In the genomic region with DNA sequence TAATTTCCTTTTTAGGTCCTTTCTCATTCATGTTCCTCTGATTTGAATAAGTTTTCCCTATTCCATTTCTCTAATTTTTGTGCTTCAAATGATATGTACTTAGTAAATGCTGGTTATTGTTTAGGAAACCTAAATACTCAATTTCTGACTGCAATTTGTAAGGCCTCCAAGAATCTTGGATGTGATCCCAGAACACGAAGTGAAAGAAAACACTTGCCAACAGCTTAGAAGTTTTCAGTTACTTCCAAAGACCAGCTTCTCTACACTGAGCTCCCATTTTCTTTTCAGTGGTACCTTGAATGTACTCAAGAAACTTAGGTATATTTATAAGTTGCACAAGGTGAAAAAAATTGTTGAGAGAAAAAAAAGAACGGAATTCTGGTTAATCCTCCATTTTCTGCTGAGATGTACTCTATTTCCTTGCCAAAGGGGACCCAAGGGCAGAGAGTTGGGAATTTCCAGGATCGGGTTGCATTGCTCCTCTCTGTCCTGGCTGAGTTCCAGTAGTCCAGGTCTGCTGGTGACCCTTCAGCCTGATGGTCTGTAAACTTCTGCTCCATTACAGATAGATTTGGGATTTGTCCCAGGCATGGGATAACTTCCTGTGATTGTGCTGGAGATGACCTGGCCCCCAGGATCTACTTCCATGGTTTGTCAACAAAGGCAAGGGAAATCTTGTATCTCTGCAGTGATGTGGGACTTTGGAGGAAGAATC, we compare ENCODE assay signal across 8 mouse cellular contexts. TPM values are rescaled to one million over a fixed set of nuclear protein-coding genes. Genes with fewer than 3 reads are reported as not detected.
DNase-seq lines count a peak whose midpoint lies in the region; ATAC-seq and TF ChIP-seq lines count a peak whose summit lies in the region.

No protein-coding gene starts in this region.

- no peak overlapping the region for H3K9ac ChIP-seq in stomach, embryonic 15.5 days

- H3K36me3 ChIP-seq in kidney, adult 2 months (ENCODE audit: control insufficient read depth, insufficient read depth, low read length), result no peaks in the 10 kb centered on the region
- H3K36me3 ChIP-seq in stomach, embryonic 15.5 days, result no peaks in the 10 kb centered on the region

- no peak overlapping the region for H3K4me2 ChIP-seq in stomach, embryonic 15.5 days

- 8% methylated on average over 3 of the region's 3 CpGs for WGBS in kidney, adult 2 months
- 38% methylated on average over 3 of the region's 3 CpGs for WGBS in stomach, embryonic 15.5 days

- peak overlapping the region; percentile 55 for H3K4me3 ChIP-seq in gastrocnemius, adult 2 months
- no peak overlapping the region for H3K4me3 ChIP-seq in kidney, adult 2 months (ENCODE audit: insufficient read depth, low read depth, low read length)
- no peak overlapping the region for H3K4me3 ChIP-seq in stomach, embryonic 15.5 days (replicated peaks)

- no peak for TF ChIP-seq POLR2A in kidney, adult 2 months (IDR thresholded peaks at IDR 0.05; ENCODE audit: low read depth, low read length)

- intact Hi-C loops in gastrocnemius, adult 2 months (cut with DNase I), result no loop called here

- no peak for ATAC-seq in stomach, embryonic 15.5 days (ENCODE audit: insufficient read depth, low FRiP score, low read depth)
- no peak for ATAC-seq in megakaryocyte-erythroid progenitor cell, adult 5-6 weeks (replicated peaks; ENCODE audit: low FRiP score, low TSS enrichment, poor library complexity, severe bottlenecking)

- no peak for TF ChIP-seq CTCF in gastrocnemius, adult 2 months (IDR thresholded peaks at IDR 0.05)
- no peak for TF ChIP-seq CTCF in kidney, adult 2 months (conservative IDR thresholded peaks at IDR 0.05; ENCODE audit: insufficient read depth, insufficient read length, low read depth, low read length)

- peaks cover 3% of the 10 kb centered on the region; the same call in 1 of the 2 replicates for H3K4me1 ChIP-seq in kidney, adult 2 months (ENCODE audit: control insufficient read depth, insufficient read depth, low read length)
- no peaks in the 10 kb centered on the region for H3K4me1 ChIP-seq in stomach, embryonic 15.5 days

- H3K9me3 ChIP-seq in stomach, embryonic 15.5 days, result no peaks in the 10 kb centered on the region

- no peaks in the 10 kb centered on the region for H3K27me3 ChIP-seq in kidney, adult 2 months (replicated peaks; ENCODE audit: control insufficient read depth, insufficient read depth, low read length)
- H3K27me3 ChIP-seq in stomach, embryonic 15.5 days (replicated peaks), result no peaks in the 10 kb centered on the region

- peak; percentile 2 for DNase-seq in ovary, adult 18-20 months (ENCODE audit: low spot score)
- no peak for DNase-seq in ovary, postnatal 10 days (ENCODE audit: low spot score)
- no peak for DNase-seq in gastrocnemius, adult 2 months
- DNase-seq in kidney, adult 2 months, result peak; percentile 76
- DNase-seq in retina, embryonic 14.5 days (ENCODE audit: low spot score), result no peak
- no peak for DNase-seq in cerebellum, adult 9-10 months

- H3K27ac ChIP-seq in gastrocnemius, adult 2 months, result peak overlapping the region; percentile 60
- H3K27ac ChIP-seq in kidney, adult 2 months (ENCODE audit: insufficient read depth, low read depth, low read length), result peak overlapping the region; percentile 9
- H3K27ac ChIP-seq in stomach, embryonic 15.5 days, result 0 out of 2 replicates have a peak overlapping the region, but pooled peaks have one; percentile 31

RNA-seq across cellular contexts. Expression of gene Gab3, which starts 38.2 kb away (rescaled TPM):
- under 1 TPM; 0.47 to 0.64 TPM for total RNA-seq in gastrocnemius, adult 2 months (2021)
- polyA plus RNA-seq in kidney, adult 2 months (2012; rRNA removed), result 0.43 and 0.66 TPM in 2 replicates
- polyA plus RNA-seq in stomach, embryonic 15.5 days (2015; fragmentation: Nextera tagmentation; extraction: Ambion mirVana), result 2.7 and 3.0 TPM in 2 replicates
- 2.6 and 8.9 TPM in 2 replicates for total RNA-seq in megakaryocyte-erythroid progenitor cell, adult 5-6 weeks (2014; fragmentation: Nextera tagmentation)
- 3.1 and 3.3 TPM in 2 replicates for total RNA-seq in megakaryocyte-erythroid progenitor cell, adult 5-6 weeks (2017)

RNA-seq across cellular contexts. Expression of gene Dkc1, which starts 48.6 kb away (rescaled TPM):
- 10 to 100 TPM; 28.6 to 29.2 TPM for total RNA-seq in gastrocnemius, adult 2 months (2021)
- 8.2 and 10.8 TPM in 2 replicates for polyA plus RNA-seq in kidney, adult 2 months (2012; rRNA removed)
- 111 and 137 TPM in 2 replicates for polyA plus RNA-seq in stomach, embryonic 15.5 days (2015; fragmentation: Nextera tagmentation; extraction: Ambion mirVana)
- total RNA-seq in megakaryocyte-erythroid progenitor cell, adult 5-6 weeks (2014; fragmentation: Nextera tagmentation), result 191 and 232 TPM in 2 replicates
- total RNA-seq in megakaryocyte-erythroid progenitor cell, adult 5-6 weeks (2017), result 488 and 519 TPM in 2 replicates

Comparison
In these comparisons a context has a peak if more than half of its experiments do, and no peak if none do; other contexts are left out.
1. DNase-seq: peak in ovary, adult 18-20 months (single experiment) and kidney, adult 2 months (single experiment); none in ovary, postnatal 10 days (single experiment), gastrocnemius, adult 2 months (single experiment), retina, embryonic 14.5 days (single experiment) and cerebellum, adult 9-10 months (single experiment).
2. H3K27ac ChIP-seq: peak in every context shown above with its lines; median percentile 60 in gastrocnemius, adult 2 months; 31 in stomach, embryonic 15.5 days; 9 in kidney, adult 2 months.
3. RNA of gene Dkc1, which starts 48.6 kb away (total RNA-seq): 191 to 519 TPM in megakaryocyte-erythroid progenitor cell, adult 5-6 weeks; 28.6 to 29.2 TPM in gastrocnemius, adult 2 months; every median in the first group is over 4 times any median in the second.